Mouse (Mus musculus): ENCODE results near the gene Elavl3. TPM values are rescaled to one million over a fixed set of nuclear protein-coding genes. Genes with fewer than 3 reads are reported as not detected.
A peak's percentile ranks its signal among the peaks of the same experiment; 100 is the strongest.

Gene Elavl3
- total RNA-seq, 2 experiments from 2014 or later: 144 TPM

- no peak for DNase-seq (ENCODE audit: low spot score in 2 of 2)
Measured at GRCm38 (mm10) chr9:22012731-22013130, 39.1 kb downstream of the Elavl3 start.

GRCm38 (mm10) chr9:22011055-22011454 lies 40.8 kb downstream of the Elavl3 start:
- no peak for DNase-seq (ENCODE audit: low spot score in 2 of 2)

GRCm38 (mm10) chr9:22004546-22004945 lies 47.3 kb downstream of the Elavl3 start:
- no peak for DNase-seq (ENCODE audit: low spot score in 2 of 2)

GRCm38 (mm10) chr9:22003163-22003554 lies 48.7 kb downstream of the Elavl3 start:
- DNase-seq (ENCODE audit: low spot score in 2 of 2): peak; percentile 37 to 46

- DNase-seq (ENCODE audit: low spot score in 2 of 2): peak; percentile 98 to 100
Measured at GRCm38 (mm10) chr9:22002194-22003162, 49.3 kb downstream of the Elavl3 start, which contains the start of the genes Ccdc151 and Prkcsh. Gene Ccdc151, minus strand, starts transcription at chr9:22002634. Gene Prkcsh, plus strand, starts transcription at chr9:22002806.

GRCm38 (mm10) chr9:22001633-22002032 lies 50.2 kb downstream of the Elavl3 start:
- DNase-seq (ENCODE audit: low spot score in 2 of 2): no peak

- DNase-seq (ENCODE audit: low spot score in 2 of 2): no peak
Measured at GRCm38 (mm10) chr9:22000296-22000695, 51.5 kb downstream of the Elavl3 start.

- no peak for DNase-seq (ENCODE audit: low spot score in 2 of 2)
Measured at GRCm38 (mm10) chr9:21996178-21996867, 55.5 kb downstream of the Elavl3 start.

- DNase-seq (ENCODE audit: low spot score in 2 of 2): no peak
Measured at GRCm38 (mm10) chr9:21992227-21992626, 59.6 kb downstream of the Elavl3 start.

GRCm38 (mm10) chr9:21989230-21990110 lies 62.4 kb downstream of the Elavl3 start, which contains the start of gene Rgl3:
Gene Rgl3, minus strand, starts transcription at chr9:21989446.
- DNase-seq (ENCODE audit: low spot score in 2 of 2): no peak

- no peak for DNase-seq (ENCODE audit: low spot score in 2 of 2)
Measured at GRCm38 (mm10) chr9:21988421-21989101, 63.3 kb downstream of the Elavl3 start.

GRCm38 (mm10) chr9:21987592-21988342 lies 64.1 kb downstream of the Elavl3 start:
- DNase-seq (ENCODE audit: low spot score in 2 of 2): no peak

GRCm38 (mm10) chr9:21983911-21984310 lies 67.9 kb downstream of the Elavl3 start:
- no peak for DNase-seq (ENCODE audit: low spot score in 2 of 2)

- DNase-seq (ENCODE audit: low spot score in 2 of 2): no peak
Measured at GRCm38 (mm10) chr9:21978398-21979128, 73.3 kb downstream of the Elavl3 start.

GRCm38 (mm10) chr9:21977972-21978371 lies 73.9 kb downstream of the Elavl3 start:
- no peak for DNase-seq (ENCODE audit: low spot score in 2 of 2)

- no peak for DNase-seq (ENCODE audit: low spot score in 2 of 2)
Measured at GRCm38 (mm10) chr9:21977331-21977730, 74.5 kb downstream of the Elavl3 start.

- DNase-seq (ENCODE audit: low spot score in 2 of 2): no peak
Measured at GRCm38 (mm10) chr9:21976626-21977175, 75.1 kb downstream of the Elavl3 start.

GRCm38 (mm10) chr9:21969304-21969703 lies 82.5 kb downstream of the Elavl3 start:
- no peak for DNase-seq (ENCODE audit: low spot score in 2 of 2)

GRCm38 (mm10) chr9:21968883-21969282 lies 82.9 kb downstream of the Elavl3 start:
- DNase-seq (ENCODE audit: low spot score in 2 of 2): no peak

Data from left cerebral cortex, adult 18-20 months (tissue).